Mouse (Mus musculus) lung, postnatal 36 days (tissue): Measurements from ENCODE around the gene Rarres2.
A peak's percentile ranks its signal among the peaks of the same experiment; 100 is the strongest.
"Not testable (repeated sequence)": the region's sequence is repeated elsewhere in the genome, so short reads cannot be mapped to it uniquely, and the experiment has no call there.

ENCODE experiments used
- DNase-seq: peaks from one replicate; pipeline ENCODE4 v3.0.0; 2022; ENCODE audit warnings: mixed read lengths

The Rarres2 gene

GRCm38 (mm10) chr6:48538841-48539737 is 33.5 kb downstream of the Rarres2 start:
- DNase-seq, result peak; percentile 92

- peak; percentile 86 for DNase-seq
These were observed 35.3 kb downstream of the Rarres2 start, which contains the start of gene Atp6v0e2 for GRCm38 (mm10) chr6:48537105-48537954. TSS of gene Atp6v0e2 (plus strand) at chr6:48537615.

GRCm38 (mm10) chr6:48536091-48536490 is 36.5 kb downstream of the Rarres2 start:
- DNase-seq, result no peak

- no peak for DNase-seq
These were observed 37.7 kb downstream of the Rarres2 start for GRCm38 (mm10) chr6:48534913-48535312.

GRCm38 (mm10) chr6:48533475-48533874 is 39.1 kb downstream of the Rarres2 start:
- no peak for DNase-seq

GRCm38 (mm10) chr6:48530862-48531261 is 41.7 kb downstream of the Rarres2 start:
- no peak for DNase-seq

- DNase-seq, result no peak
These were observed 42.6 kb downstream of the Rarres2 start for GRCm38 (mm10) chr6:48529871-48530440.

- DNase-seq, result no peak
These were observed 43.3 kb downstream of the Rarres2 start for GRCm38 (mm10) chr6:48529261-48529660.

- DNase-seq, result no peak
These were observed 44.7 kb downstream of the Rarres2 start for GRCm38 (mm10) chr6:48527901-48528300.

GRCm38 (mm10) chr6:48524882-48525281 is 47.7 kb downstream of the Rarres2 start:
- DNase-seq, result not testable (repeated sequence)
